Mouse (Mus musculus) urinary bladder, postnatal 36 days (tissue): ENCODE results near the gene Aqp8.

Experiments
- DNase-seq, 2 experiments: peaks; one replicate each; pipeline ENCODE4 v3.0.0; 2022; ENCODE audit warnings: low spot score in 2 of 2, mixed read lengths in 1 of 2

The Aqp8 gene

DNA sequence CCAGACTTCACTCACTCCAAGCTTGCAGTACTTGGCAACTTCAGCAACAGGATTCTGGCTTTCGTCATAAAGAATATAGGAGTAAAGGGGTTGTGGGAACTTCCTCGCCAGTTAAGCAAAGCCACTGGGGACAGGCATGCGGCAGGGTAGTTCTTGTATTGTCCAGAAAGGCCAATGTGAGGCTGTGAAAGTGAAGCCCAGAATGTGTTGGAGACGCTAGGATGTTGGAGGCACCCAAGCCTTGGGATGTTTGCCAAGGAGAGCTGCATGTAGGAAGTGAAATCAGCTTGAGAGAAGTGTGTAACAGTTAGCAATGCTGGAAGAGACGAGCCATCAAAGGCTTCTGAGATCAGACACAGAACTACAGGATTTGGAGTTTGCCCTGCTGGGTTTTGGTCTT lies 25.6 kb downstream of the Aqp8 start:
- no peak for DNase-seq

DNA sequence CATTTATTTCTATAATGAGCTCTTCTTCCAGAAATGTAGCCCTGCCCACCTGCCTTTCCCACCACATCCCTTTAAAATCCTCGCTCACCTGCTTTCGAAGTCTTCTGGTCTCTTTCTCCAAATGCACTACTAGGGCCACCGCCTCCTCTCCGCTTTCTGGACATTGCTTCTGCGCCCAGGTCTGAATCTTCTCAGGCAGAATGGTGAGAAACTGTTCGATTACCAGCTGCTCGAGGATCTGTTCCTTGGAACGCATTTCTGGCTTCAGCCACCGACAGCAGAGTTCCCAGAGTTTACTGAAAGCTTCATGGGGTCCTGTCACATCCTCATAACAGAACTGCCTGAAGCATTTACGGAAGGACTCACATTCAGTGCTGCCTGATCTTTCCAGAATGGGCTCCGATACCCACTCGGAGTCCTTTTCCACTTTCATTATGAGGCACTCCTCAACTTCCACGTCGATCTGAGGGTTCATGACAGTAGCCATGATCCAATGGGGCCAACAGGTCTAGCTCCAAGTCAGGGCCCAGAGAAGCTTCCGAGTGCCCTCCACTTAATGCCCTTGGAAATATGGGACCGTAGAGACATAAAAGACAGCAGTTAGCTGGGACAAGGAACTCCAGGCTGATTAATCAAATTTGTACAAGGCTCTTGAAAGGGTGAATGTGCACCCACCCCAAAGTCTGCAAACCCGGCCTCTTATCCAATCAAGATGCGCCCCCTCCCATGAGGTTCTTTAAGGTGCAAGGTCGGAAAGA lies 37.6 kb downstream of the Aqp8 start:
- DNase-seq: no peak

DNA sequence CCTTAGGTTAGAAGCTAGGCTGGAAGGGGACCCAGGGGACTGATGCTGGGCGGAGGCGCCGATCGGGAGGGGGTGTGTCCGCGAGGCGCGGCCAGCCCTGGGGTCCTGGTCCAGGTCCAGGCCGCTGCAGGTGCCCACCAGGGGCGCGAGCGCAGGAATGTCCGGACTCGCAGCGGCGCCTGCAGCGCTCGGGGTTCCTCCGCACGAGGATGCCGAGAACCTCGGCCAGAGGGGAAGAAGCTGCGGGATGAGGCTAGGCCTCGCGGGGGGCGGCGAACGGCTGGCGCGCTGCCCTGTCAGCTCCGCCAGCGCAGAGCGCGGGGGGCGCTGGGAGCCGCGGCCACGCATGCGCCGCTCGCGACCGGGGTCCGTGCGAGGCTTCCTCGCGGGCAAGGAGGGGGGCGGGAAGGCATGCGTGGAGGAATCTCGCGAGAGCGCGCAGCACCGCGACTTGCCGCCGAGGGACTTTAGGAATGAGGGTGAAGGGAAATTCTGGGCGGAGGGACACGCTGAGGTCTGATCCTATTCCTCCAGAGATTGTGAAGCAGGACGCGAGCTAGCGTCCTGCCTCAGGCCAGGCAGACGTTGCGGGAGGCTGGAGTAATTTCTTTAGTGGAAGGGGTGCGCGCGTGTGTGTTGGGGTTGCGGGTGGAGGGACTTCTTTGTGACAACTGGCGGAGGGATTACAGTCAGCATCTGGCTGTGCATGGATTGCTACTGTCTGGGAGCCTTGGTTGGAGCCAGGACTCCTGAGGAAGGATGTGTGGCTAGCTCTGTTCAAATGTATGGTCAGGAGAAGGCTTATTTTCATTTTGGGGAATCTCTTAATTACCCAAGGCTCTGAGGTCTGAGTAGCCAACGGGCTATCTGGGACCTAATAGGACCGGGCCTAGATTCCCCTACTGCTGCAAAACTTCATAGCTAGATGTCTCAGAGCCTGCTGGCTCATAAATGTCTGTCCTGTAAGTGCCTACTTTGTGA lies 38.4 kb downstream of the Aqp8 start, which contains the start of gene Zkscan2:
Zkscan2 (minus strand) TSS at position 211 of the 981 bp plus-strand sequence.
- DNase-seq: peak in 1 of 2 experiments; percentile 28

DNA sequence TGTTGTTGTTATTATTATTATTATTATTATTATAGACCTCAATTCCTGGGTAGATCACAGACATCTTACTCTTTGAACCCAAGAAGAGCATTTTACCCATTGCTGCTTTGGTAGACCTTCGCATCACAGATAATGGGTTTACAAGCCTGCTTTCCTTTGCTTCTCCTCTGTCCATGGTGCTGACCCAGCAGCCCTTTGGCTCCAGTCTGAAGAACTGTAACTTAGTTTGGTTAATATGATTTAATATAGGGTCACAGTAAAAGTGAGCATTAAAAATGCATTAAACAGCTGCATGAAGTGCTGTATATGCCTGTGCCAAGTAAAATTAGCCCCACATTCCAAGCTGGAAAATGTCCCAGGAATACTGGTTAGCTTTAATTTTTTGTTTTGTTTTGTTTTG lies 41.3 kb downstream of the Aqp8 start:
- peak in 1 of 2 experiments; percentile 10 for DNase-seq

DNA sequence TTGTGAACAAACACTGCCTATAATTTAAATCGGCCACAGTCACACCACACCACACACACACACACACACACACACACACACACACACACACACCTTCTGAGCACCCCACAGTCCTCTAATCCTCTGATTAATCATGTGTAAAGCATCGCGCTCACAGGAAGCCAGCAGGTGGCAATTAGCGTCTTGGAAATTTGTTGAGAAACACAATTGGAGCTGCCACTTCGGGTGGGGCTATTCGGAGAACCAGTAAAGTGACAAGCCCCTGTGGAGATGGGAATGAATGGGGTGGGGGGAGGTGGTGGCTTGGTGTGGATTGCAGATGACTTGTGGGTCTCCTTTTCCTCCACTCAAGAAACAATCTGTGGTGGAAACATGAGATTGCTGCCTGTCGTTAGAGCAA lies 45.9 kb downstream of the Aqp8 start:
- no peak for DNase-seq
